Mouse (Mus musculus): ENCODE measurements around the gene Tph2. TPM values are rescaled to one million over a fixed set of nuclear protein-coding genes. Genes with fewer than 3 reads are reported as not detected.

Gene Tph2
- polyA plus RNA-seq, 1 experiment, result 0.73 TPM

- Histone ChIP-seq H3ac (ENCODE audit: control insufficient read depth, insufficient read length, low read depth) (no peak overlapping the region), H3K4me3 (ENCODE audit: insufficient read depth, poor library complexity, severe bottlenecking) (no peak overlapping the region)
- TF ChIP-seq USF1 (IDR thresholded peaks at IDR 0.05; ENCODE audit: low read depth) (no peak), MYOG (IDR thresholded peaks at IDR 0.05; ENCODE audit: control insufficient read depth, extremely low read depth, insufficient read length) (no peak), CTCF (IDR thresholded peaks at IDR 0.05; ENCODE audit: control insufficient read depth, insufficient read depth, insufficient read length) (no peak), MYOD1 (IDR thresholded peaks at IDR 0.05; ENCODE audit: control insufficient read depth, insufficient read length, low read depth) (no peak), FOSL1 (IDR thresholded peaks at IDR 0.05; ENCODE audit: insufficient read depth, low read length, poor library complexity, severe bottlenecking) (no peak), CEBPB (IDR thresholded peaks at IDR 0.05; ENCODE audit: low read depth) (no peak), MAX (IDR thresholded peaks at IDR 0.05) (no peak)
Measured at GRCm38 (mm10) chr10:115137016-115137415, 47.8 kb downstream of the Tph2 start.

GRCm38 (mm10) chr10:115127907-115128306, 56.9 kb downstream of the Tph2 start:
- Histone ChIP-seq H3K27me3 (ENCODE audit: control insufficient read depth, insufficient read depth, insufficient read length) (no peaks in the 10 kb centered on the region), H3K36me3 (ENCODE audit: control insufficient read depth, insufficient read depth) (no peaks in the 10 kb centered on the region), H3ac (ENCODE audit: control insufficient read depth, insufficient read length, low read depth) (no peak overlapping the region), H3K4me3 (ENCODE audit: insufficient read depth, poor library complexity, severe bottlenecking) (no peak overlapping the region), H3K79me2 (ENCODE audit: control insufficient read depth, insufficient read depth) (no peaks in the 10 kb centered on the region), H3K79me3 (ENCODE audit: low read depth) (no peaks in the 10 kb centered on the region)
- TF ChIP-seq MYOG (IDR thresholded peaks at IDR 0.05; ENCODE audit: control insufficient read depth, extremely low read depth, insufficient read length), result no peak
- no peak for TF ChIP-seq MYOD1 (IDR thresholded peaks at IDR 0.05; ENCODE audit: control insufficient read depth, insufficient read length, low read depth)
- no peak for TF ChIP-seq FOSL1 (IDR thresholded peaks at IDR 0.05; ENCODE audit: insufficient read depth, low read length, poor library complexity, severe bottlenecking)
- TF ChIP-seq USF1 (IDR thresholded peaks at IDR 0.05; ENCODE audit: low read depth), result no peak
- no peak for TF ChIP-seq MAX (IDR thresholded peaks at IDR 0.05)

More at GRCm38 (mm10) chr10:115137016-115137415, 47.8 kb downstream of the Tph2 start:
- Histone ChIP-seq H3K79me3 (ENCODE audit: low read depth) (no peaks in the 10 kb centered on the region), H3K79me2 (ENCODE audit: control insufficient read depth, insufficient read depth) (no peaks in the 10 kb centered on the region), H3K36me3 (ENCODE audit: control insufficient read depth, insufficient read depth) (no peaks in the 10 kb centered on the region), H3K27me3 (ENCODE audit: control insufficient read depth, insufficient read depth, insufficient read length) (no peaks in the 10 kb centered on the region)

GRCm38 (mm10) chr10:115125550-115125949, 59.3 kb downstream of the Tph2 start:
- no peak overlapping the region for H3ac ChIP-seq (ENCODE audit: control insufficient read depth, insufficient read length, low read depth)
- no peak overlapping the region for H3K4me3 ChIP-seq (ENCODE audit: insufficient read depth, poor library complexity, severe bottlenecking)
- no peaks in the 10 kb centered on the region for H3K79me3 ChIP-seq (ENCODE audit: low read depth)
- H3K79me2 ChIP-seq (ENCODE audit: control insufficient read depth, insufficient read depth), result no peaks in the 10 kb centered on the region
- no peaks in the 10 kb centered on the region for H3K36me3 ChIP-seq (ENCODE audit: control insufficient read depth, insufficient read depth)
- H3K27me3 ChIP-seq (ENCODE audit: control insufficient read depth, insufficient read depth, insufficient read length), result no peaks in the 10 kb centered on the region
- TF ChIP-seq MAX (IDR thresholded peaks at IDR 0.05) (no peak), FOSL1 (IDR thresholded peaks at IDR 0.05; ENCODE audit: insufficient read depth, low read length, poor library complexity, severe bottlenecking) (no peak), MYOG (IDR thresholded peaks at IDR 0.05; ENCODE audit: control insufficient read depth, extremely low read depth, insufficient read length) (no peak), MYOD1 (IDR thresholded peaks at IDR 0.05; ENCODE audit: control insufficient read depth, insufficient read length, low read depth) (no peak), CTCF (IDR thresholded peaks at IDR 0.05; ENCODE audit: control insufficient read depth, insufficient read depth, insufficient read length) (no peak), CEBPB (IDR thresholded peaks at IDR 0.05; ENCODE audit: low read depth) (no peak), USF1 (IDR thresholded peaks at IDR 0.05; ENCODE audit: low read depth) (no peak)

GRCm38 (mm10) chr10:115125027-115125426, 59.8 kb downstream of the Tph2 start:
- H3K79me3 ChIP-seq (ENCODE audit: low read depth), result no peaks in the 10 kb centered on the region
- no peak overlapping the region for H3K4me3 ChIP-seq (ENCODE audit: insufficient read depth, poor library complexity, severe bottlenecking)

GRCm38 (mm10) chr10:115107666-115108540, 76.9 kb downstream of the Tph2 start:
- Histone ChIP-seq H3K36me3 (ENCODE audit: control insufficient read depth, insufficient read depth) (no peaks in the 10 kb centered on the region), H3K79me3 (ENCODE audit: low read depth) (no peaks in the 10 kb centered on the region), H3K79me2 (ENCODE audit: control insufficient read depth, insufficient read depth) (no peaks in the 10 kb centered on the region), H3ac (ENCODE audit: control insufficient read depth, insufficient read length, low read depth) (no peak overlapping the region), H3K27me3 (ENCODE audit: control insufficient read depth, insufficient read depth, insufficient read length) (no peaks in the 10 kb centered on the region), H3K4me3 (ENCODE audit: insufficient read depth, poor library complexity, severe bottlenecking) (no peak overlapping the region)
- TF ChIP-seq MYOD1 (IDR thresholded peaks at IDR 0.05; ENCODE audit: control insufficient read depth, insufficient read length, low read depth) (no peak), CTCF (IDR thresholded peaks at IDR 0.05; ENCODE audit: control insufficient read depth, insufficient read depth, insufficient read length) (no peak), MYOG (IDR thresholded peaks at IDR 0.05; ENCODE audit: control insufficient read depth, extremely low read depth, insufficient read length) (no peak), USF1 (IDR thresholded peaks at IDR 0.05; ENCODE audit: low read depth) (no peak), MAX (IDR thresholded peaks at IDR 0.05) (no peak), FOSL1 (IDR thresholded peaks at IDR 0.05; ENCODE audit: insufficient read depth, low read length, poor library complexity, severe bottlenecking) (no peak), CEBPB (IDR thresholded peaks at IDR 0.05; ENCODE audit: low read depth) (no peak)

More at GRCm38 (mm10) chr10:115125027-115125426, 59.8 kb downstream of the Tph2 start:
- Histone ChIP-seq H3K36me3 (ENCODE audit: control insufficient read depth, insufficient read depth) (no peaks in the 10 kb centered on the region), H3K79me2 (ENCODE audit: control insufficient read depth, insufficient read depth) (no peaks in the 10 kb centered on the region), H3K27me3 (ENCODE audit: control insufficient read depth, insufficient read depth, insufficient read length) (no peaks in the 10 kb centered on the region), H3ac (ENCODE audit: control insufficient read depth, insufficient read length, low read depth) (no peak overlapping the region)
- TF ChIP-seq MYOG (IDR thresholded peaks at IDR 0.05; ENCODE audit: control insufficient read depth, extremely low read depth, insufficient read length), result no peak
- TF ChIP-seq FOSL1 (IDR thresholded peaks at IDR 0.05; ENCODE audit: insufficient read depth, low read length, poor library complexity, severe bottlenecking), result no peak
- no peak for TF ChIP-seq USF1 (IDR thresholded peaks at IDR 0.05; ENCODE audit: low read depth)
- TF ChIP-seq MAX (IDR thresholded peaks at IDR 0.05), result no peak
- TF ChIP-seq CEBPB (IDR thresholded peaks at IDR 0.05; ENCODE audit: low read depth), result no peak
- TF ChIP-seq MYOD1 (IDR thresholded peaks at IDR 0.05; ENCODE audit: control insufficient read depth, insufficient read length, low read depth), result no peak
- no peak for TF ChIP-seq CTCF (IDR thresholded peaks at IDR 0.05; ENCODE audit: control insufficient read depth, insufficient read depth, insufficient read length)
